Mouse (Mus musculus) kidney, adult 11 months (tissue): ENCODE data around the gene Phf12.
A peak's percentile ranks its signal among the peaks of the same experiment; 100 is the strongest.

Experiments used
- DNase-seq: peaks from one replicate; pipeline ENCODE4 v3.0.0; 2022

Phf12 gene

DNA sequence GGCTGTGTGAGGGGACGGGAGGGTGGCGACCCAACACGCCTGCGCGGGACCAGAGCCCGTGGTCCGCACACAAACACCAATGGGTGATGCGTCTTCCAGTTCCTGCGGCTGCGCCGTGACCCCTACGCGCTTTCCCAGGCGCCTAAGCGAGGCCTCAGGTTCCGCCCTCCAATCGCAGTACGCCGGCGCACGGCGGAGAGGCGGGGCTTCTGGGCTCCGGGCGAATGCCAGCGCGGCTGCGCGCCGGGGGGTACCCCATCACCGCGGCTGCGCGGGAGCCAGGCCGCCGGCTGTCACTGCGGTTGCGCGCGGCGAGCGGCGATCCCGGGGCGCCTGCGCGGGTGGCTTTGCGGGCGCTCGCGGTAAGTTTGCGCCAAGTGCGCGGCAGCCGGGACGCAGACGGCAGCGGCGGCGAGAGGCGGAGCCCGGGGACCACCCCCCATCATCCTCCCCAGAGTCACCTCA, at the start of gene Phf12:
Gene Phf12 (plus strand): TSS at position 314 of the 465 bp plus-strand sequence.
- DNase-seq, result peak; percentile 100

DNA sequence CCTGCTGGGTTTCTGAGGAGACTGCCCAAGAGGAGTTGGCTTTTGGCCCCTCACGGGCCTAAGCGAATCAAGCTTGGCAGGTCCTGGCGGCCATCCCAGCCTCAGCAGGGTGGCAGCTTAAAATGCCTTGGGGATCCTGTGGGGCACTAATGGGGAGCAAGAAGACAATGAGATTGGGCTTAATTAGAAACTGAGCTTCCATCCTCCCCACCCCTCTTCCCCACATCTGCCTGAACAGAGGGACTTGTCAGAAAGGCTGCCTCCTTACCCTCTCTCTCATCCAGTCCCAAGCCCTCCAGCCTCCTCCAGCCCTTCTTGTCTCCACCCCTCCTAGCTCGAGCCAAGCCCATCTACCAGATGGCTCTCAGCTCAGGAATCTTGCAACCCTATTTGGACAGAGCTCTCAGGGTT, 48.4 kb upstream of the Phf12 start:
- no peak for DNase-seq

DNA sequence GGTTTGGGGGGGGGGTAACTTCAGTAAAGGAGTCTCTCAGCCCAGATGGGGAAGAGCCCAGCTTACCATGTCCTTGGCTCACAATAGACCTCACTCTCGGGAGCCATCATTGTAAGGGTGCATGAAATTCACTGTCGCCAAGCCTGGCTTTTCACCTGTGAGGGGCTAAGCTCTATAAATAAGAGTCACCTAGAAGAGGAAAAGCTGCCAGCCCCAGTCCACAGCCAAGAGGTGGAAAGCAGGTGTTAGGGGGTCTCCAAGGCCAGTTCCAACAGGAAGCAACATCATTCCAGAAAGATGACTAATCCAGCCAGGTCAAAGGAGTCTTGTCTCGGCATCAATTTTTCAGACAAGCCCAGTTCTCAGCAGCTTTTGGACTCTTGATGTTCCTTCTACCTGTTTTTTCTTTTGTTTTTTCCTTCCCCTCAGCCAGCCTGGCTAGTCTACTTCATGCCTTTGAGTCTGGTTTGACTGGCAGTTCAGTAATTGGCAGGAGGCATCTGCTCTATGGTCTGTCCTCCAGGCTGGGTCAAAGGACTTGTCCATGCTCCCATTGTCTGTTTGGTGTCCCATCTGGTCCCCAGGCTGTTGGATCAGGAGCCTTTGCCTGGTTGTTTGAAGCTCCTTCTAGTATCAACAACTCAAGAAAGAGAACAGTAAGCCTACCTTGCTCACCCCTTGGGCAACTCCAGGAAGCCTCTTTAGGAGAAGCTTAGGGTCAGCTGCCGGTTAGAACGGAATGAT, 47.8 kb upstream of the Phf12 start:
- no peak for DNase-seq

DNA sequence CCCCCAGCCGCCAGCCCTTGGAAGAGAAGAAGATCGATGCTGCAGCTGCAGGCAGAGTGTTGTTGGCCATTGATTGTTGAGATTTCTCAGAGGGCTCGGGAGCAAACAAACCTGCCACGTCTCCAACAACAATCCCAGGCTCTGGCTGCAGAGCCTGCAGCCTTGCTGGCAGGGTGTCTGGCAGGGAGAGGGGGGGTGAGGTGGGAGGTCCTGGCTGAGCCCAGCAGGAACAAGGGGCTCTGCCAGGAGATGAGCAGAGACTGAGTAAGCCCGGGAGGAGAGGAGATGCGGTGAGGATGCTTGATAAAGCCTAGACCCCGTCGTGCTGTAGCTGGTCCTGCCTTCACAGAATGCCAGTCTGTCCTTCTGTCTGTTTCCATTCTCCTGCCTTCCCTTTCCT, 45.7 kb upstream of the Phf12 start:
- DNase-seq, result no peak

DNA sequence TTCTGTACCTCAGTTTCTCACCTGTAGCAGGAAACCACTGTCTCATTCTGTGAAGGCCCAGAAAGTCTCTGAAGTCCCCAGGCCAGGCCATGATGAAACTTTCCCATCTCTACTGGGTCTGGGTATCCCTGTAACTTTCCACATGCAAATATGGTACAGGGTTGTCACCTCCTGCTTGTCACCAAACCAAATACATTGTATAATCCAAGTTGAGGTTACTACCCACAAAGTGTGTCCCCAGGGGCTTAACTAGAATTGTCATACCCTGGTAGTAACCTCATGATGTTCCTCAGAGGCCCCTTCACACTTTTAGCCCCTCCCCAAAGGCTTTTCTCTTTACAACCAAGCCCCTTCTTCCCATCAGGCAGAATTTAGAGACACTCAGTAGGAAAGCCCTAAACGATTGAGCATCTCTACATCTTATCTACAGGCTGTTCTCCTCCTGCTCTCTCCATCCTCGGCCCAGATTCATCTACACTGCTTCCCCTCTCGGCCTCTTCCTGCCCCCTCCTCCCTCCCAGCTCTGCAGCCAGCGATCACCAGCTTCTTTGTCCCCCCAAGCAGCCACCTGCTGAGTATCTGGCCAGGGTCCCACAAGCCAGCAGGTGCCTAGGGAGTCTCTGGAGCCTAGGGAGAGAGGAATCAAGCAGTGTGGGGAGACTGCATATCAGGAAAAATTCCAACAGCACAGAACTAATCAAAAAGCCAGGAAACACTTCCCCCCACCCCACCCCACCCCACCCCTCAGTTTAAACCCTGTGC, 44.7 kb upstream of the Phf12 start:
- no peak for DNase-seq

DNA sequence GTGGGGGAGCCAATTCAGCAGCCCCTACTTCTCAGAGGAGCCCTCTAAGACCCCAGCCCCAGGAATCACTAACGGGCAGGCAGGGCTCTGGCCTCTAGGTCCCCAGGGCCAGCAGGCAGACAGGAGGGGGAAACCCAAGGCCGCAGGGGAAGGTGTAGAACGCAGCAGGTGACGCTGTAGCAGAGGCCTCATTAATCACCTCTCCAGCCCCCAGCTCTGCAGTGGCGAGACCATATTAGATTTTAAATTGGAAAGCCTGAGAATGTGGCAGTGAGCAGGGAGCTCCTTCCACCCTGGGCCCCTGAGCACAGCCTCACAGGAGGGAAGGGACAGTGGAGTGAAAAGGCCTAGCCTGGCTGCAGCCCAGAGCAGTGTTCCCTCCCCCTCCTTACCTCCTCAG, 40.3 kb upstream of the Phf12 start:
- DNase-seq, result no peak

DNA sequence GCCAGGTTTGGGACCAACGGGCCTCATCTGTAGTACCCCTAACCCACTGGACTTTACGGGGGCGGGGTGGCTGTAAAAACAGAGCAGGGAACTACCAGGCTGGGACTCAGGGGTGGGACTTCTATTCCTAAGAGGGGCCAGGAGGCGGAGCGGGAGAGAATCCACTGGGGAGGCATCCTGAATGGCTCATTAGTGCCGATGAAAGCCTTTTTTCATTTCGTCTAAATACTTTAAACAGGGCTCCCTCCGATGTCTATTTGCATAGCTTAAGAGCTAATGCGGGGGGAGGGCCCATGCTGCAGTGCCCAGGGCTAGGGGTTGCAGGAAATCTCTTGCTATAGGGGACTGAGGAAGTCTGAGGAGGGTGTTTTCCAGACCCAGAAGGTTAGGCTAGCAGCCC, 34.7 kb upstream of the Phf12 start:
- no peak for DNase-seq

DNA sequence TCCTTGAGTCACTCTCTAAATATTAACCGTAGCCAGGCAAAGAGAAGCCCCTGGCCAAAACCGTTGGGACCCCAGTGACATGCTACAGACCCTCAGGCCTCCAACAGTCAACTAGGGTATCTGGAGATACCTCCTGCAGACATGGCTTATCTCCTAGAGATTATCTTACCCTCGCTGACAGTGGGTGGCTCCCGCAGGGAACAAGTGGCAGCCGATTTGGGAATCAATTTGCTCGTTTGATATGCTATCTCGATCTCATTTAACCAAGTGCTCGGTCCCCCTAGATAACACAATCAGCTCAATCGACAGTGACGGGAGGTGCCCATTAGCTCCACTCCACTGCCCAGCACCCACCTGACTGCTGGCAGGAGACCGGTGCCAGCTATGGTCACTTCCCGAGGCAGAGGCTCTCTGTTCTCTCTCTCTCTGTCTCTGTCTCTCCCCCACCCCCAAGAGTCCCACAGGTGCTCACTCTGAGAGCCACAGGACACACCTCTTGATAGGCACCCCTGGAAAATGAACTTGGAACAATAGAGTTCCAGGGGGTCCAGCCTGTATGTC, 32.3 kb upstream of the Phf12 start:
- DNase-seq, result no peak

DNA sequence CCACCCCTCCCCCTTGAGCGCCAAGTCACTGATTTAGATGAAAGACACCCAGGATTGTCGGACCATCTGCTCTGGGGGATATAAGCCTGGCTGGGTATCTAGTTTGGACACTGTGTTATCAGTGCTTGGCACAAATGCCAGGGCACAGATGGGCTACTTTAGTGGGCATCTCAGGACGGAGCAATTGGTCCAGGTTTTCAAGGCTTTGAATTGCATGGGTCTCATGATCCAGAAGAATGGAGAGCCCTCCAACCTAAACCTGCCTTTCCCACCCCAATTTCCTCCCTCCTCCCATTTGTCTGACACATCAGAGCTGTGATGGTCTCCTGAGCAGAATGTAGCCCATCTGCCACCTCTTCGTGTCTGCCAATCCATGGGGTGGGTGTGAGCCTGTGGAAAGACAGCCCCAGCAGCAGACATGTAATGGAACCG, 31.7 kb upstream of the Phf12 start:
- DNase-seq, result no peak

DNA sequence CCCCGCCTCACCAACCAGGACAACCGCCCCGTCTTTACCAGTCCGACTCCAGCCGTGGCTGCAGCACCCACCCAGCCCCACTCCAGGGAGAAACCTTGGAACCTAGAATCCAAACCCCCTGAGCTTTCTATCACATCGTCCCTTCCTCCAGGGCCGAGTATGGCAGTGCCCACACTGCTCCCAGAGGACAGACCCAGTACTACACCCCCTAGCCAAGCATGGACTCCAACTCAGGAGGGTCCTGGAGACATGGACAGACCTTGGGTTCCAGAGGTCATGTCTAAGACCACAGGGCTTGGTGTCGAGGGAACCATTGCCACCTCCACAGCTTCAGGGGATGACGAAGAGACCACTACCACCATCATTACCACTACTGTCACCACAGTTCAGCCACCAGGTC, 28.9 kb upstream of the Phf12 start:
- DNase-seq, result no peak

DNA sequence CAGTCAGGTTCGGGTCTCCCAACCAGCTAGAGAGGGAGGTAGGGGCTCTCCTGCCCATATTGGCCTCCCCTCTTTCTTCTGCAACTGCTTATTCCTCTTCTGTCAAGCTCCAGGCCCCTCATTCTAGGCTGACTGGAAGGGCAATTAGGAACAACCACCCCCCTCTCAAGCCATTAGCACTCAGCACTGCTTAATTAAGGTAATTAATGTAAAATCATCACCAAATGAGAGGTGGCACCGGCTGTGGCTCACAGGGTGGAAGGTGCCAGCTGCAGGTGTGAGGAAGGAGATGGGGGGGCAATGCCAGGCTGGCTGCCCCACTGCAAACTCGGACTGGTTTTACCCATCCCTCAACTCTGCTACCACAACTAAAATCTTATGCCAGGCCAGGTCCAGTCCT, 26.1 kb upstream of the Phf12 start:
- DNase-seq, result no peak

DNA sequence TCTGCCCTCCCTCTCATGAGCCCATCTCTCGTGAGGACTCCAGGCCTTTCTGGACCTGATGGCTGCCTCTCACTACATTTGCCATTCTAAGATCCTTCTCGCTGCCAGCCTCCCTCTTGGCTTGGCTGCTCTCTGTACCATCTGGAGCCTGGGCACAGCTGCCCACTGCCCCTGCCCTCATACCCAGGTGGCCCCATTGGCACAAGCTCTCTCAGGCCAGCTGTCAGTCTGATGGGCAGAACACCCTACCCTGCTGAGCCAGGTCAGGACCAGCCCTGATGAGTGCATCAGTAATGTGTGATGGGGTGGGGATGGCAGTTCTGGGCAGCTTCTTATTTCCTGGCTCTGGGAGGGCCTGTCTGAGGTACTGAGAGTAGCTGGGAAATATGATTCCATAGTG, 24.3 kb upstream of the Phf12 start:
- no peak for DNase-seq

DNA sequence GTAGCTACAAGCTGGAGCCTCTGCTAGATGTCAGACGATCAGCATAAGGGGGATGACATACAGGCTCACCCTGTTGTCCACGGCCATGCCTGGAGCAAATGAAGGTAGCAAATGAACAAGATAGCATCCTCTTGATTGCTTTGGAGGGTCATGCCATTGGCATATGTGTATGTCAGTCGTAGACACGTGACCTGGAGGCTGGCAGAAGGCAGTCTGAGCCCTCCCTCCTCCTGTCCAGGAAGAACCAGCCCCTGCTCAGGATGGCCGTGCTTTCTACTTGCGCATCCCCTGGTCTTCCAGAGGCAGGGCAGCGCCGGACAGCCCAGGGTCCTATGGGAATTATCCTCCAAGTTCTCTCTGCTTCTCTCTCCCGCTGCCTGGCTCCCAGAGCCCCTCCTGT, 23.6 kb upstream of the Phf12 start:
- no peak for DNase-seq

DNA sequence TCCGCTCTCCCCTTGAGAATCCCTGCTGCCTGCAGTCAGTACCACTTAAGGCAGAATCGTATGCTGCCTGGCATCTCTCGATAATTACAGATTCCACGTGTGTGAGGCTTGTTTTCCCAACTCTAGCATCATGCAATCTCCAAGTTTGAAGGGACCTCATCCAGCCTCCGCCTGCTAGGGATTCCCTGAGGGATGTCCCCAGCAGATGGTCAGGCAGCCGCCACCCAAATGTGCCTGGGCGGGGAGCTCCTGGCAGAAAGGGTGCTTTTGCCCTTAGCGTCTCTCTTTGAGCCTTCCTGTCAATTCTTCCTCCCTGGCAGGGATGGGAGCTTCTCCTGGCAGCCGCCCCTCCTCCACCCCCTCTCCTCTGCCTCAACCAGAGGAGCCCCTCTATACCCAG, 22.4 kb upstream of the Phf12 start:
- no peak for DNase-seq

DNA sequence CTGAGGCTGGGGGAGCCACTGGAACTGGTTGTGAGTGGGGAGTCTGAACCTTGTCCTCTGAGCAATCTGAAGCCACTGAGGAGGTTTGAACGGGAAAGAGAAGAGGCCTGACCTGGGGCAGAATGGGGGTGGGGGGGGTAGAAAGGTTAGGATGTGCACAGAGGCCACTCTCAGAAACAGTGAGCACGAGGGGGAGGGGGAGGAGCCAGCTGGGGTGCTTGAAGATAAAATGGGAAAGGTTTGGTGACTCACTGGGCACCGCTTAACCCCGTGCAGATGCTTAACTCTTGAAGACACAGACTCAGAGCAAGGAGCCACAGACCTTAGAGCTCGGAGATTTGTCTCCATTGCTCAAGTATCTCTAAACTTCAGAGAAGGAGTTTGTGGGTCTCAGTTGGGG, 21.7 kb upstream of the Phf12 start:
- DNase-seq, result no peak

DNA sequence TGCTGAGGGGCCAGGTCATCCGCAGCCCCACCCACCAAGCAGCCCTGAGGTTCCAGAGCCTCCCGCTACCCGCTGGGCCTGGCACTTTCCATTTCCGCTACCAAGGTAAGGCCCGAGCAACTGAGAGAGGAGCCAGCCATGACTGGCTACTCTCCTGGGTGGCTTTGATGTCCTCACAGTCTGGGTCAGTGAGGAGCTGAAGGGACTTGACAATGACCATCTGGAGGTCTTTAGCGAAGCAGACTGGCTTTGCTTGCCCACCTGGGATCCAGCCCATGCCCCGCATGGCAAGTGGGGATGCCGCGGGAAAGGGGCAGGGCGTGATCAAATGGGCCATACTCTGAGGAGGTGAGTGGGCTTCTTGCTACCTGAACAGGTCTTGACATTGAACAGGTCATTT, 19.6 kb upstream of the Phf12 start:
- no peak for DNase-seq

DNA sequence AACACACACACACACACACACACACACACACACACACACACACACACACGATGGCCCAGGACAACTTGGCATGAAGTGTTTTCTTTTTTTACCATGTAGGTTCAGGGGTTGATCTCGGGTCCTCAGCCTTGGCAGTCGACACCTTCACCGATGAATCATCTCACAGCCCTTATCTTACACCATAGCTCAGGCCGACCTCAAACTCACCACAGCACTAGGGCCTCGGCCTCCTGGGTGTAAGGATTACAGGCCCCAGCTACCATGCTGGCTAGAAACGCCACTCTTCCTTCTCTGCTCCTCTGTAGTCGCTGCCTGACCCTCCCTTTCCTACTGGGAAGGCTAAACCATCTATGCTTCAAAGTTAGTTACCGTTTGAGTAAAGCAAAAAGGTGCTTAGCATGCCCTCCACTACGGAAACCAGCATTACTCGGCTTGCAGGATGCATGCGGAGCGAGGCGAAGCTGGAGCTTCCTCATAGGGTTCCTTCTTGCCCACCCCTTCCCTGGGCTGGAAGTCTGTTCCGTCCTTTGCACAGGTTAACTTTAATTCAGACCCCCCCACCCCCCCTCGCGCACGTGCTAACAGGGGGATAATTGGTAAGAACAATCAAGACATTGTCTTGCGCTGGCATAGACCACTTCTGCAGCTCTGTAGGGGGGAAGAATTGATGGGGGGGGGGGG, 18.0 kb upstream of the Phf12 start:
- DNase-seq, result no peak

DNA sequence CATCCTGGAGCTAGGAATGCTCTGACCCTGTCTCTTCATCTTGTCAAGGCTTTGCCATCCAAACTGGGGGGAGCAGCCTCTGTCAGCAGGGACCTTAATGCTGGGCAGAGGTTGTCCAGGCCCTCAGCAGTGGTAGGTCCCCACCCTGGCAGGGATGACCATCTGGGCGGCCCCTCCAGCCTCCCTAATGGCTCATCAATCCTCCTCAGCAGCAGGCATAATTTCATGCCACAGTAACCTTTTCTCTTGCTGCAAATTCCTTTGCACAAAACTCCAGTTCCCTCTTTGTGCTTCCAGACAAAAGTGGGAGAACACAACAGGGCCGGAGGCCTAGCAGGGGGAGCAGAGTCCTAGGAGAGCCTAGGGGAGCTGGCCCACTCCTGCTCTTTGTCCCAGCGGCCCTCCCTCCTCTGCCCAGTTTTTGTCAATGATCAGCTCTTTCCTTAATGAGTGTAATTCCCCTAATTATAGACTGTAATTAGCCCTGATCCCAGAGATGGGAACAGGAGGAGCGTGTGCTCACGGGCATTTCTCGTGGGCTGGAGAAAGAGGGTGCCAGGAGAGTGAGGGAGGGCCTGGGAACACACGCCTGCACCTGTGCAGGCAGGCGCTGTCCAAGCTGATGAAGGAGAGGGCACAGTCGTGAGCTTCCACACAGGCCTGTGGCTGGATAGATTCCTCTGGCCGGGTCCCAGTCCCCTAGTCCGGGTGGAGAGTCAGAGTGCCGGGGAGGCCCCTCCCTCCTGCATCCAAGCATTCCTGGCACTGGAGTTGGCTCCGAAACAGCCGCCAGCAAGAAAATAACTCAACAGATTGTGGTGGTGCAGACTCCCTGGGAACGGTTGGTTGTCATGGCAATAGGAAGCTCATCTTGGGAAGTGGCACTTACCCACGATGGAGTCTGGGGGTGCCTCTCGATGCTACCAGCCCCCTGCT, 17.2 kb upstream of the Phf12 start:
- no peak for DNase-seq

DNA sequence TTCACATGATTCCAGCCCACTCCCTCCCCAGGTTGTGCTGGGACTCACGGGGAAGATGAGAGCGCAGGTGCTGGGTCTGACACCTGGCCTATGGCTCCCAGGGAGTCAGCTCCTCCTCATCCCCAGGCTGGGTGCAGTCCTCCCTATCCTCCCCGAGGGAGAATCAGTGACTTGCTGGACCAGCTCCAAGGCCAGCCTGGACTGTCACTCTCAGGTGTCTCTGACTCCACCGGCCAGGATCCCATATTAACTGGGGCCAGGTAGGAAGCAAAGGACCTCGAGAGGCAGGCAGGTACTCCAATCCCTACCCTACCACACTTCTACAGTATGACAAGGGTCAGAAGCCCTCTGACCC, 16.5 kb upstream of the Phf12 start:
- DNase-seq, result no peak

DNA sequence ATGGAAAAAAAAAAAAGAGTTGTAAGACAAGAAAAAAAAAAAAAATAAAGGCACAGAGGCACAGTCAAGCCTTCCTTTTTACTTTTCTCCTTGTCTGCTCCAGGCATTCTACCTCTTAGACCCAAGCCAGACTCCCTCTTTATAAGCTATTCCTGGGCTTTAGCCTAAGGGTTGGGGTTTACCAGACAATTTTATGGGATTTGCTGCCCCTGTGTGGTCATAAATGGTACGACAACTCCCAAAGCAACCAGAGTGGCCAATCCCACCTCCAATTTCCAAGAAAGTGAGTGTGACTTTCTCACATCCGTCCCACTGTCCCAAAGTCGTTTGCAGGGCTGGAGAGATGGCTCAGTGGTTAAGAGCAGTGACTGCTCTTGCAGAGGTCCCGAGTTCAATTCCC, 15.4 kb upstream of the Phf12 start:
- DNase-seq, result peak; percentile 58

DNA sequence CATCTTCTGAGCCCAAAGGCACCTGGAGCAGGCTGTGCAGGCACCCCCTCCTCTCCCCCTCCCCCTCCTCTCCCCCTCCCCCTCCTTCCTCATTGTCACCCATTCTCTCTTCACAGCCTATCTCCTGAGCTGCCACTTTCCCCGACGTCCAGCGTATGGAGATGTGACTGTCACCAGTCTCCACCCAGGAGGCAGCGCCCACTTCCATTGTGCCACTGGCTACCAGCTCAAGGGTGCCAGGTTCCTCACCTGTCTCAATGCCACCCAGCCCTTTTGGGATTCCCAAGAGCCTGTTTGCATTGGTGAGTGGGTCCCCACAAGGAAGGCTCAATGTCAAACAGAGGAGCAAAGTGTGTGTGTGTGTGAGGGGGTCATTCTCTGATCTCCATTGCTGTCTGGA, 13.8 kb upstream of the Phf12 start:
- no peak for DNase-seq

DNA sequence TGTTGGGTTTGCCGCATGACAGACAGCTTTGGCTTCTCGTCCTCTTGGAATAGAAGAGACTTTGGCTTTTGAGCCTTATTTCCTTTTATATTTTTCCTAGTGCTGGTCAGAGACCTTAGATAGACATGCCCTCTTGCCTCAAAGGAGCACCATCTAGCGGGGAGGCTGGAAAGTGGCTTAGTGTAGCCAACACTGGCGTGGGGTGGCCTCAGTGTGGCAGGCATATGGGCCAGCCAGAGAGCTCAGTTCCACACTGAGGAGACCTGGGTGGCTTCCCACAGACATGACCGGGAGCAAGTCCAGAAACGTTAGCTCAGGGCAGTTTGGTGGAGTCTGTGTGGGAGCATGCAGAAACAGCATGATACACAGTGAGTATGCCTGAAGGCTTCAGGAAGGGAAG, 11.8 kb upstream of the Phf12 start:
- no peak for DNase-seq

DNA sequence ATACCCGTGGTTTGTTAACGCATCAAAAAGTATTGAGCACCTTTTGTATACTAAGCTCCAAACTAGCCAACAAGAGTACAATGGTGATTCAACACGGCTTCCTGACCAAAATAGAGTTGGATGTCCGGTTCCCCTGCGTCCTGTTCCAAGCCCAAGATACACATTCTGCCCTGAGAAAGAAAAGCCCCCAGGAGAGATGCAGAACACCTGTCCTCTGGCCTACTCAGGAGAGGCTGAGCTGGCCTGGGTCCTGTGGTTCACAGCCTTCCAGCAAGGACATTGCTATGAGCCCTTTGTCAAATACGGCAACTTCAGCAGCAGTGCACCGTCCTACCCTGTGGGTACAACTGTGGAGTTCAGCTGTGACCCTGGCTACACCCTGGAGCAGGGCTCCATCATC, 9.0 kb upstream of the Phf12 start:
- no peak for DNase-seq
